ENCODE assay signal across 20 mouse cellular contexts in genomic region chr17:7286422-7287050, GRCm38 (mm10). TPM values are rescaled to one million over a fixed set of nuclear protein-coding genes. Genes with fewer than 3 reads are reported as not detected.
DNase-seq lines count a peak whose midpoint lies in the region; ATAC-seq and TF ChIP-seq lines count a peak whose summit lies in the region.
"Had no signal": no experiment of that assay in that cellular context is flagged by ENCODE, and none has a peak within 500 bp of the region (broad histone marks: within the 10 kb centered on the region; RNA-seq: fewer than 3 reads in every experiment).

No protein-coding gene starts in this region.

- no peak overlapping the region for H3K4me2 ChIP-seq in heart, embryonic 15.5 days
- H3K4me2 ChIP-seq: liver, embryonic 13.5 days; midbrain, embryonic 12.5 days; neural tube, embryonic 12.5 days had no signal

- H3K4me3 ChIP-seq in heart, embryonic 15.5 days: no peak overlapping the region
- H3K4me3 ChIP-seq: limb, embryonic 10.5 days; liver, embryonic 13.5 days; midbrain, embryonic 12.5 days; neural tube, embryonic 12.5 days had no signal

- TF ChIP-seq POLR2A in brain, embryonic 14.5 days (IDR thresholded peaks at IDR 0.05; ENCODE audit: borderline replicate concordance, extremely low read depth, insufficient read depth, insufficient read length, poor library complexity, severe bottlenecking): no peak

- H3K27ac ChIP-seq in heart, embryonic 15.5 days: peak overlapping the region; percentile 97
- H3K27ac ChIP-seq: kidney, postnatal 0 days; limb, embryonic 10.5 days; liver, embryonic 13.5 days; midbrain, embryonic 12.5 days; neural tube, embryonic 12.5 days had no signal

- peaks cover 10% of the 10 kb centered on the region; the same call in 1 of the 2 replicates for H3K36me3 ChIP-seq in heart, embryonic 15.5 days
- H3K36me3 ChIP-seq: liver, embryonic 13.5 days had no signal

- ATAC-seq in heart, embryonic 15.5 days (replicated peaks; ENCODE audit: insufficient number of reproducible peaks, insufficient read depth, low FRiP score, low read depth): no peak
- ATAC-seq: Patski had no signal

- no peaks in the 10 kb centered on the region for H3K9me3 ChIP-seq in heart, embryonic 15.5 days (replicated peaks)
- H3K9me3 ChIP-seq: limb, embryonic 10.5 days; liver, embryonic 13.5 days; midbrain, embryonic 12.5 days; neural tube, embryonic 12.5 days had no signal

- no peak overlapping the region for H3K9ac ChIP-seq in heart, embryonic 15.5 days
- H3K9ac ChIP-seq: liver, embryonic 13.5 days; midbrain, embryonic 12.5 days; neural tube, embryonic 12.5 days had no signal

- WGBS in heart, embryonic 15.5 days: 74% methylated on average over 12 of the region's 12 CpGs

- no peak for TF ChIP-seq CTCF in brain, embryonic 14.5 days (IDR thresholded peaks at IDR 0.05; ENCODE audit: borderline replicate concordance, extremely low read depth, insufficient read depth, insufficient read length)

- no peaks in the 10 kb centered on the region for H3K27me3 ChIP-seq in heart, embryonic 15.5 days
- H3K27me3 ChIP-seq: liver, embryonic 13.5 days; midbrain, embryonic 12.5 days; neural tube, embryonic 12.5 days; Patski had no signal

- DNase-seq in cerebellum, postnatal 10 days: peak; percentile 57 to 63
- no peak for DNase-seq in cerebellum, adult 18-20 months
- no peak for DNase-seq in heart, adult 8-10 months (ENCODE audit: low spot score)
- peak; percentile 39 to 68 for DNase-seq in kidney, postnatal 25 days
- no peak for DNase-seq in kidney, postnatal 14 days
- DNase-seq in brain, embryonic 14.5 days (ENCODE audit: low read depth): peak; percentile 55
- no peak for DNase-seq in adrenal gland, postnatal 4 days (ENCODE audit: low spot score in 2 of 2)
- DNase-seq: cerebellum, adult 9-11 months; liver, embryonic 13.5 days; lung, postnatal 14 days; thymus, postnatal 36 days had no signal

- H3K4me1 ChIP-seq in heart, embryonic 15.5 days (replicated peaks): peaks cover 62% of the 10 kb centered on the region
- H3K4me1 ChIP-seq: limb, embryonic 10.5 days; liver, embryonic 13.5 days; midbrain, embryonic 12.5 days had no signal

RNA-seq across cellular contexts. Expression of gene Tcp10a, which starts 37.9 kb away (rescaled TPM):
- not detected in 2 replicates for polyA plus RNA-seq in heart, embryonic 15.5 days (2015; fragmentation: Nextera tagmentation; extraction: Ambion mirVana)
- total RNA-seq in heart, adult 8-10 months (2022): not detected
- not detected in 2 replicates for polyA plus RNA-seq in brain, embryonic 14.5 days (2012; rRNA removed)
- under 1 TPM; 0.23 to 0.28 TPM for total RNA-seq in adrenal gland, postnatal 4 days (2021)
- total RNA-seq: gastrocnemius, adult 18-20 months; heart, postnatal 10 days had no signal
- polyA plus RNA-seq: kidney, postnatal 0 days; limb, embryonic 10.5 days; liver, embryonic 13.5 days; midbrain, embryonic 12.5 days; neural tube, embryonic 12.5 days; spleen, adult 2 months had no signal

Comparison
In these comparisons a context has a peak if more than half of its experiments do, and no peak if none do; other contexts are left out.
1. DNase-seq: peak in cerebellum, postnatal 10 days (2 of 2), kidney, postnatal 25 days (2 of 2) and brain, embryonic 14.5 days (single experiment); none in cerebellum, adult 18-20 months (0 of 2), heart, adult 8-10 months (single experiment), kidney, postnatal 14 days (single experiment) and adrenal gland, postnatal 4 days (0 of 2).